Mouse (Mus musculus) cerebellum, postnatal 4 days (tissue): ENCODE data around the gene Gm20538.

Experiments used
- DNase-seq, 2 experiments: peaks; one replicate each; pipeline ENCODE4 v3.0.0; 2022; ENCODE audit warnings: low spot score in 2 of 2, mixed read lengths in 1 of 2

Gene Gm20538

GRCm38 (mm10) chr19:44530018-44530417 is 22.6 kb downstream of the Gm20538 start:
- DNase-seq, result no peak

DNA sequence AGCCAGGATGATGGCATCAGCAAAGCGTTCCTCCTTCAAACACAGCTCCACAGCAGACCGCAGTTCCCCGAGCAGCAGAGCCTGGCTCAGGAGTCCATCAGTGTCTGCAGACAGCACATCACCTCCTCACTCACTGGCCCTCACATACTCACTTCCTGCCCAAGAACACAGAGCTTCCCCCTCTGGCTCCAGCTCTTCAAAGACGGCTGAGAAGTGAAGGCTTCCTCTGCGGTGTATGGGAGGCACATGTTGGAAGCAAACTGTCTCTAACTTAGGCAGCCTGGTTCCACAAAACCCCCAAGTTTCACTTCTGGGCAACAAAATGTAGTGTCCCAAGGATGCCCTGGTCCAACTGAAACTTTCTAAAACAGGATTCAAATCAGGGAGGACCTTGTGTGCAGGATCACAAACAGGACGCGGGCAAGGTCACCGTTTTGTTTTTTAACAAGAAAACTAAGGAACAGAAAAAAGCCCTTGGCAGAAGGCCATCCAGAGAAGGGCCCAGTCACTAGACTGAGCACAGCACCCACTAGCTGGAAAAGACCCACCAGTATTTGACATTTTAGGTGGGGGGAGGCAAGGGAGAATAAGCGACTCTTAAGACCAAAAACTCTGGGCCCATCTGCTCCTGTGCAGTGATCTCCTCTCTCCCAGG is 27.0 kb downstream of the Gm20538 start:
- no peak for DNase-seq

- DNase-seq, result no peak
Observed at GRCm38 (mm10) chr19:44519152-44519551, 33.5 kb downstream of the Gm20538 start.

GRCm38 (mm10) chr19:44517996-44518768 is 34.4 kb downstream of the Gm20538 start:
- no peak for DNase-seq

GRCm38 (mm10) chr19:44515769-44516168 is 36.9 kb downstream of the Gm20538 start:
- DNase-seq, result no peak

DNA sequence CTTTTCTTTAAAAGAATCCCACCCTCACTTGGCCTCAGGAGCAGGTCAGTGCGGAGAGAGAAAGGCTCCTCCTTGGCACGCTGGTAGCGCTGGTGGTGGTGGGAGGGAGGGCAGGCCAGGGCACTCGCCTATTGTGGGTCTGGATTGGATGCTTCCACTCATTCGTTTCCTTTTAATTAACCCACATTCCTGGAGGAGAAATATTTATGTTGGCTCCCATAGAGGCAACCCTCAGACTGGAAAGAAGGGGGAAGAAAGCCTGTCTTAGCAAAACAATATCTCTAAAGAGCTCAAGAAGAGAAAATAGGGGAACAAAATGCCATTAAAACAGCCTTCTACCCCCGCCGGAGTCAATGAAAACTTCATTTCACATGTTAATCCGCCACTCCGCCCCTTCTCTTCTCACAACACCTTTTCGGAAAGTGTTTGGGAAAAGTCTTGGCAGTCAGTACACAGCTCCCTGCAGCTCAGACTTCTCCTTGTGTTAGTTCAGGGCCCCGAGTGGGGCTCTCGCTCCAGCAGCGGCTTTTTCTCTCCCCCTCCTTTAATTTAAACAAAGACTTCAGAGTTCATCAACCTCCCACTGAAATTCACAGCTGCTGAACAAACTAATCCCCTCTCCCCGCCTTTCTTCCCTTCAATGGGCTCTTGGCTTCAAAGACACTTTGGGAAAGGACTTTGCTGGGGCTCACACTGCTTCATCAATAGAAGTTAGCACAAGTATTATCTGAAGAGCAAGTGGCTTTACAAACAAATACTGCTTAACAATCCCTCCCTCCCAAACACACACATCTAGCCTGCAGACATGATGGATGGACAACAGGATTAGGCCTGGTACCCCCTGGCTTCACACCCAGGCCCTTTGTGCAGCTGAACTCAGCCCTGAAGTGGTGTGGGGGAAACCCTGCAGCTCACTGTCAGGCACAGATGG is 37.8 kb downstream of the Gm20538 start:
- no peak for DNase-seq

GRCm38 (mm10) chr19:44513921-44514482 is 38.6 kb downstream of the Gm20538 start:
- DNase-seq, result no peak

GRCm38 (mm10) chr19:44513054-44513833 is 39.4 kb downstream of the Gm20538 start:
- DNase-seq, result no peak

DNA sequence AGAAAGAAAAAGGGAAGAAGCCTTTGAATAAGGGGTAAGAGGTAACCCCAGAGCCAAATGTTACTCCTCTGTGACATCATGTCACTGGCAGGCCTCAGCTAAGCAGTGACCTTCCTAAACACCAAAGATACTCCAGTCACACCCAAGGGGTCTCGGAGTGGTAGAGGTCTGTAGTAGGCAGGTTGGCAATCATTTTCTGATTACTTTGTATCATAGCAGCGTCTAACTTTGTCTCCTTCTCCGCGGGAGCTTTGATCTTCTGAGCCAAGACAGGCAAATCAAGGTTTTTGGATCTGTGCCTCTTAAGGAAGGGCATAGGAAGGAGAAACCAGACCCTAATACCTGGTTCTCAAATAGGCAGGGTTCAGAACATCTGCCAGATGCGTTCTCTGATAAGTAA is 40.0 kb downstream of the Gm20538 start:
- DNase-seq, result no peak

DNA sequence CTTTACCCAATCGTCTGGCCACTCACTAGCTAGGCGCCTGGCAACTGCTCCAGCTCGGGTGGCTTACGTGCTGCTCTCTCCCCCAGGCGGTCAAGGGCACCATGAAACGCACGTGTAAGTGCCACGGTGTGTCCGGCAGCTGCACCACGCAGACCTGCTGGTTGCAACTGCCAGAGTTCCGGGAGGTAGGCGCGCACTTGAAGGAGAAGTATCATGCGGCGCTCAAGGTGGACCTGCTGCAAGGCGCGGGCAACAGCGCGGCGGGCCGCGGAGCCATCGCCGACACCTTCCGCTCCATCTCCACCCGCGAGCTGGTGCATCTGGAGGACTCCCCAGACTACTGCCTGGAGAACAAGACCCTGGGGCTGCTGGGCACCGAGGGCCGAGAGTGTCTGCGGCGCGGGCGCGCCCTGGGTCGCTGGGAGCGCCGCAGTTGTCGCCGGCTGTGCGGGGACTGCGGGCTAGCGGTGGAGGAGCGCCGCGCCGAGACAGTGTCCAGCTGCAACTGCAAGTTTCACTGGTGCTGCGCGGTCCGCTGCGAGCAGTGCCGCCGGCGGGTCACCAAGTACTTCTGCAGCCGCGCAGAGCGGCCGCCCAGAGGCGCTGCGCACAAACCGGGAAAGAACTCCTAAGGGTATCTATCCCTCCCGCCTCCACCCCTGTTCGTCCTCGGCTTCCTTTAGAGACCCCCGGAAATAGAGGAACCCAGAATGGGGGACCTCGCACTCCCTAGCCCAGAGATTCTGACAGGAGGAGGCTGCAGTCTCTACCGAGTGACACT is 41.0 kb downstream of the Gm20538 start:
- DNase-seq, result no peak

GRCm38 (mm10) chr19:44510534-44511175 is 42.0 kb downstream of the Gm20538 start:
- DNase-seq, result no peak

GRCm38 (mm10) chr19:44502741-44503140 is 49.9 kb downstream of the Gm20538 start:
- DNase-seq, result no peak

DNA sequence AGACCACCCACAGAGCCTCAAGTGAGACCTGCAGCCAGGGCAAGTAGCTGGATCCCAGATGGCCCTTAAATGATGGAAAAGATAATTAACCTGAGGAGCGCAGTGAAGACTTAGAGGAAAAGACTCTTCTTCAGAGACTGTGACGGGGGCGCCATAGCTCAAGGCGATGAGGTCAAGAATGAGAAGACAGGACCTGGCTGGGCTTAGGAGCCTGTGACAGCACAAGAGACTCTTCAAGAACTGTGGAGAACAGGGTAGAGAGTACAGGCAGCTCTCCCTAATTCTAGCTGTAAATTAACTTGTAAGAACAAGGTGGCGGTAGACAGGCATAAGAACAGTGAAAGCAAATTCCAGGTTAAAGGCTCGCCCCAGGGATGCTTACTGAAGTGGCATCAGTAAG is 50.7 kb downstream of the Gm20538 start:
- no peak for DNase-seq

- no peak for DNase-seq
Observed at GRCm38 (mm10) chr19:44500240-44500639, 52.4 kb downstream of the Gm20538 start.

DNA sequence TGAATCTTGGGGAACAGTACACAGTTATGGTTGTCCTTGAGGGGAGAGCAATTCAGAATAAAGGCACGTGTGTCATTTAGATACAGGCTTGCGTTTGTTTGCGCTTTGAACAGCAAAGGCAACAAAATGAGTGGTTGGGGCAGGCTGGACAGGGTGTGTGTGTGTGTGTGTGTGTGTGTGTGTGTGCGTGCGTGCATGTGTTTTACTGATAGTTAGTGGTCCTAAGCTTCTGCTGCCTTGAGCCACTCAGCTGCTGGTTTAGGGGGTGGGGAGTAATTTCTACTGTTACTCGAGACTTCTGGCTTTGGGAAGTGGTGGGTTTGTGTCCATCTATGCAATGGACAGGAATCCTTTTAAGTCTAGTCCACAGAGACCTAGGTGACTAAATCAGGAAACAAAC is 53.7 kb downstream of the Gm20538 start:
- no peak for DNase-seq

- DNase-seq, result no peak
Observed at GRCm38 (mm10) chr19:44496941-44497340, 55.7 kb downstream of the Gm20538 start.

GRCm38 (mm10) chr19:44496511-44496910 is 56.1 kb downstream of the Gm20538 start:
- DNase-seq, result no peak
